Mouse (Mus musculus) hindbrain, embryonic 14.5 days (tissue): ENCODE data around the gene Arrb1. TPM values are rescaled to one million over a fixed set of nuclear protein-coding genes. Genes with fewer than 3 reads are reported as not detected.
A peak's percentile ranks its signal among the peaks of the same experiment; 100 is the strongest.

ENCODE experiments used
- ATAC-seq: fragments of 200-750 bp; cut with Nextera tagmentation; 2 replicates; pipeline ENCODE4 v1.8.0; 2017; ENCODE audit warnings: moderate number of reproducible peaks, mild to moderate bottlenecking, moderate TSS enrichment, moderate library complexity; ENCODE audit not compliant: low FRiP score
- DNase-seq: peaks from one replicate; pipeline ENCODE4 v3.0.0-alpha.2; 2015; ENCODE audit warnings: low spot score
- H3K27ac ChIP-seq: fragments of 300-500 bp; sonication (generic); 2 replicates; pipeline ENCODE4 v1.5.1; 2014; ENCODE audit warnings: mild to moderate bottlenecking, moderate library complexity
- H3K27me3 ChIP-seq: fragments of 300-500 bp; sonication (generic); 2 replicates; pipeline ENCODE4 v1.6.1; 2014; ENCODE audit warnings: mild to moderate bottlenecking, low read length, mixed read lengths; ENCODE audit not compliant: control insufficient read depth, insufficient read depth
- H3K36me3 ChIP-seq: fragments of 300-500 bp; sonication (generic); replicated peaks from 2 replicates; pipeline ENCODE4 v1.6.1; 2014; ENCODE audit not compliant: control insufficient read depth, insufficient read depth
- H3K4me1 ChIP-seq: fragments of 300-500 bp; sonication (generic); replicated peaks from 2 replicates; pipeline ENCODE4 v1.6.1; 2014; ENCODE audit warnings: antibody characterized with exemption, low read length, mixed read lengths; ENCODE audit not compliant: control insufficient read depth, insufficient read depth
- H3K4me2 ChIP-seq: fragments of 300-500 bp; sonication (generic); replicated peaks from 2 replicates; pipeline ENCODE4 v1.6.1; 2014; ENCODE audit warnings: mild to moderate bottlenecking, moderate library complexity
- H3K4me3 ChIP-seq: fragments of 300-500 bp; sonication (generic); replicated peaks from 2 replicates; pipeline ENCODE4 v1.5.1; 2014; ENCODE audit warnings: mild to moderate bottlenecking, low read length
- H3K9ac ChIP-seq: fragments of 300-500 bp; sonication (generic); 2 replicates; pipeline ENCODE4 v1.6.1; 2014
- H3K9me3 ChIP-seq: fragments of 300-500 bp; sonication (generic); 2 replicates; pipeline ENCODE4 v1.6.1; 2016; ENCODE audit warnings: low read length; ENCODE audit not compliant: control insufficient read depth
- WGBS: fragments of 180-500 bp; shearing (Covaris S2); extraction: QIAGEN DNeasy Blood & Tissue Kit; methylation state at CpG from one replicate; pipeline ENCODE4 v1.1.7; 2014; 5-methylcytosine and 5-hydroxymethylcytosine counted together
- polyA plus RNA-seq: library from polyadenylated mRNA; unstranded; fragments of >200 nt; fragmentation: Nextera tagmentation; extraction: Ambion mirVana; gene quantifications from 2 replicates; pipeline ENCODE4 v1.2.1, GENCODE M21; 2014

The Arrb1 gene
- polyA plus RNA-seq, 1 experiment from 2014 or later: 10.1 TPM

DNA sequence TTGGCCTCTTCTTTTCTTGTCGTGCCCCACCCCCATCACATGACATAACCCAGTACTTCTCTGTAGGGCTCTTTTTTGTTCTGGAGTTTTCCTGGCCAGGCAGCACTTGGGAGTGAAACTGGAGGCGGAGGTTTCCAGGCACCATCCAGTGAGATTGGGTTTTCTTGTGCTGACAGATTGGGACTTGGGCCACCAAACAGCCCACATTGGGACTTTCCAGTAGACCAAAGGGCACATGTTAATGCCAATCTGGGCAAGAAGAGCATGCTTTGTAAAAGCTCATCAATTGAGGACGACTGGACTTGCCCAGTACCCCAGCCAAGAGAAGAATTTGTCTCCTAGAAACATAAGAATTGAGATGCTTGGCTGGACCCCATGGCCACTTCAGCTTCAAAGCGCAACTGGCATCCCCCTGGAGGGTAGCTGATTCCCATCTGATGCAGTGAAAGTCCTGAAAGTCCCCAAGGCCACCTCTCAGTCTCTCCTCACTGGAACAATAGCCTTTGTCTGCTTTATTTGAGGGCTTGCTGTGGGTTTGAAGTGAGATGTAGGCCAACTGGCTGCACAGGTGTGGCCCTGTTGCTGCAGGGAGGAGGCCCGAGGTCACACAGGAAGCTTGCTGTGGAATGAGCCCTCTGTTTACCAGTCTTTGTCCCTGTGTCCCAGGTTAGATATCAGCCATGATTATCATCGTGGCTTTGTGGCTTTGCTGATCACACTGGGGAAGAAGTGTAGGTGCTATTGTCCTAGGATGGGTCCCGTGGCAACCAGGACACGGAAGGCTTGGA, 68.8 kb downstream of the Arrb1 start:
- no peak overlapping the region for H3K27ac ChIP-seq
- DNase-seq (no peak), ATAC-seq (no peak)
- H3K4me3 ChIP-seq: no peak overlapping the region
- no peaks in the 10 kb centered on the region for H3K4me1 ChIP-seq
- H3K9ac ChIP-seq: no peak overlapping the region
- H3K36me3 ChIP-seq: peaks cover 66% of the 10 kb centered on the region
- no peaks in the 10 kb centered on the region for H3K9me3 ChIP-seq
- no peak overlapping the region for H3K4me2 ChIP-seq
- 88% methylated on average over 8 of the region's 8 CpGs for WGBS
- H3K27me3 ChIP-seq: no peaks in the 10 kb centered on the region

- peaks cover 56% of the 10 kb centered on the region for H3K36me3 ChIP-seq
- DNase-seq: no peak
- WGBS: 100% methylated on average over 2 of the region's 2 CpGs
- no peaks in the 10 kb centered on the region for H3K27me3 ChIP-seq
- H3K4me1 ChIP-seq: no peaks in the 10 kb centered on the region
- ATAC-seq: no peak
- H3K27ac ChIP-seq: no peak overlapping the region
- no peaks in the 10 kb centered on the region for H3K9me3 ChIP-seq
- no peak overlapping the region for H3K4me3 ChIP-seq
- H3K4me2 ChIP-seq: no peak overlapping the region
- no peak overlapping the region for H3K9ac ChIP-seq
Measured at GRCm38 (mm10) chr7:99605058-99605457, 69.8 kb downstream of the Arrb1 start.

DNA sequence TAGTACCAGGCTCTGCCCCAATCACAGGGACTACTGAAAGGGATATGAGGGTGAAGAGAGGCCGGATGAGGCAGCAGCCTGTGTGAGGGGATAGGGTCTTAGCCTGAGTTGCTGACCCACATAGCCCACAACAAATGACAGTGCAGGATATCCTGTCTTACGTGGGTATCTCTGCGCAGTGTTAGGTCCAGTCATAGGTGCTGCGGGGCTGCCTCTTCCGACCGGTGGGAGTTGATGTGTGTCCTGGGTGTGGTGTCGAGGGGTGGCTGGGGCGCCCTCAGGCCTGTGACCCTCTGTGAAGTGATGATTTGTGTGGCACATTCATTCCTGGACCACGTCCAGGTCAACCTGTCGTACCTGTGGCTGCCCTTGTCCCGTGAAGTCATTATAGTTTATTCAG, 71.0 kb downstream of the Arrb1 start:
- peaks cover 45% of the 10 kb centered on the region for H3K36me3 ChIP-seq
- WGBS: 84% methylated on average over 11 of the region's 11 CpGs
- no peaks in the 10 kb centered on the region for H3K4me1 ChIP-seq
- no peak overlapping the region for H3K9ac ChIP-seq
- no peaks in the 10 kb centered on the region for H3K27me3 ChIP-seq
- H3K4me3 ChIP-seq: no peak overlapping the region
- ATAC-seq (no peak), DNase-seq (no peak)
- H3K9me3 ChIP-seq: no peaks in the 10 kb centered on the region
- H3K27ac ChIP-seq: no peak overlapping the region
- H3K4me2 ChIP-seq: no peak overlapping the region

GRCm38 (mm10) chr7:99606766-99607165, 71.5 kb downstream of the Arrb1 start:
- DNase-seq (no peak), ATAC-seq (no peak)
- Histone ChIP-seq H3K4me1 (no peaks in the 10 kb centered on the region), H3K27me3 (no peaks in the 10 kb centered on the region), H3K36me3 (peaks cover 40% of the 10 kb centered on the region), H3K9ac (no peak overlapping the region), H3K4me3 (no peak overlapping the region), H3K9me3 (no peaks in the 10 kb centered on the region), H3K27ac (no peak overlapping the region), H3K4me2 (no peak overlapping the region)
- WGBS: 54% methylated on average over 3 of the region's 3 CpGs

DNA sequence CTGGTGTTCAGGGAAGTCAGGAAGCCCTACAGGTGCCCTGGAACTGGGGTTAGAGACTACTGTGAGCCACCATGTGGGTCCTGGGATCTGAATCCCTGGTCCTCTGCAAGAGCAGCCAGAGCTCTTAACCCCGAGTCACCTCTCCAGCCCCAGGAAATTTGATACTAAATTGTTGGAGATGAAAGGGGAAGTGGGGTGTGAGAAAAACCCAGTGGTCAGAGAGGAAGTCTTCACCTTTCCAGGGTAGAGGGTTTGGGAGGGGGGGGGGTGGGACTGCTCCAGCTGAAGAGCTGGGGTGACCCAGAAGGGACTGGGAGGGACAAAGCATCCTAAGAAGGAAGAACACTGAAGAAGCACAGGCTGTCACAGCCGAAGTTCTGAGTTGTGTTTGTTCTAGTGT, 72.4 kb downstream of the Arrb1 start:
- Histone ChIP-seq H3K27me3 (no peaks in the 10 kb centered on the region), H3K4me2 (no peak overlapping the region), H3K9ac (no peak overlapping the region), H3K36me3 (peaks cover 32% of the 10 kb centered on the region), H3K4me1 (no peaks in the 10 kb centered on the region), H3K9me3 (no peaks in the 10 kb centered on the region), H3K4me3 (no peak overlapping the region), H3K27ac (no peak overlapping the region)
- DNase-seq (no peak), ATAC-seq (no peak)
- WGBS: 81% methylated on average over 2 of the region's 2 CpGs

- H3K9ac ChIP-seq: no peak overlapping the region
- no peaks in the 10 kb centered on the region for H3K36me3 ChIP-seq
- H3K27ac ChIP-seq: no peak overlapping the region
- no peak overlapping the region for H3K4me3 ChIP-seq
- WGBS: 70% methylated on average over 2 of the region's 2 CpGs
- no peaks in the 10 kb centered on the region for H3K4me1 ChIP-seq
- no peaks in the 10 kb centered on the region for H3K9me3 ChIP-seq
- no peak overlapping the region for H3K4me2 ChIP-seq
- no peak for DNase-seq
- peaks cover 4% of the 10 kb centered on the region; the same call in 1 of the 2 replicates for H3K27me3 ChIP-seq
- ATAC-seq: no peak
Measured at GRCm38 (mm10) chr7:99618264-99618663, 83.0 kb downstream of the Arrb1 start.

DNA sequence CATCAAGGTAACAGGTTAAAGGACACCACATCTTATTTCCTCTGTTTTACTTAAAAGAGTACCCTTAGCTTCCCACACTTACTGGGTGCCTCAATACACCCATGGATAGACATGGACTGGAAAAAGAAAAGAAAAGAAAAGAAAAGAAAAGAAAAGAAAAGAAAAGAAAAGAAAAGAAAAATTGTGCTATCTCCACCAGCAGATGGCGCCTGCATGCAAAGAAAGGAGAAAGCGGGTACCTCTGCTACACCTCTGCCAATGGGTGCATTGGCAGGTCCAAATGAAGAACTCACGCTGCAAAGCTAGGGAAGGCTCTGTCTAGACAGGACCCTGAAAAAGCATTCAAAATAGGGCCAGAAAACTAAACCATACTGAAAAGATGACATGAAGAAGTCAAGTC, 83.6 kb downstream of the Arrb1 start:
- Histone ChIP-seq H3K9ac (no peak overlapping the region), H3K27me3 (peaks cover 4% of the 10 kb centered on the region; the same call in 1 of the 2 replicates), H3K27ac (no peak overlapping the region), H3K9me3 (no peaks in the 10 kb centered on the region), H3K4me1 (no peaks in the 10 kb centered on the region), H3K36me3 (no peaks in the 10 kb centered on the region), H3K4me3 (no peak overlapping the region), H3K4me2 (no peak overlapping the region)
- ATAC-seq (peak; percentile 64; the same call in 1 of the 2 replicates), DNase-seq (peak; percentile 64)
- WGBS: 10% methylated on average over 3 of the region's 3 CpGs

GRCm38 (mm10) chr7:99625722-99626375, 90.6 kb downstream of the Arrb1 start:
- Histone ChIP-seq H3K4me1 (peaks cover 15% of the 10 kb centered on the region), H3K4me3 (peak overlapping the region; percentile 49), H3K36me3 (no peaks in the 10 kb centered on the region), H3K27me3 (peaks cover 32% of the 10 kb centered on the region), H3K9me3 (no peaks in the 10 kb centered on the region), H3K27ac (no peak overlapping the region), H3K4me2 (peak overlapping the region; percentile 83), H3K9ac (peak overlapping the region; percentile 62)
- under 1% methylated on average over 75 of the region's 81 CpGs for WGBS
- DNase-seq (peak; percentile 86), ATAC-seq (peak; percentile 91)

- Histone ChIP-seq H3K9ac (peak within 1 kb of the TSS; percentile 62), H3K36me3 (no peaks in the 10 kb centered on the region), H3K4me2 (peak within 1 kb of the TSS; percentile 83), H3K4me1 (peaks cover 15% of the 10 kb centered on the region), H3K27ac (no peak within 1 kb of the TSS), H3K4me3 (peak within 1 kb of the TSS; percentile 49), H3K27me3 (peaks cover 32% of the 10 kb centered on the region), H3K9me3 (no peaks in the 10 kb centered on the region)
- DNase-seq: no peak
- WGBS: under 1% methylated on average over 79 of the region's 83 CpGs
- ATAC-seq: peak; percentile 1; the same call in 1 of the 2 replicates
Measured at GRCm38 (mm10) chr7:99626376-99627270, 91.4 kb downstream of the Arrb1 start, which contains the start of gene Tpbgl. Tpbgl (minus strand) TSS chr7:99627103.
